Mouse (Mus musculus): ENCODE measurements around the gene A4gnt. TPM values are rescaled to one million over a fixed set of nuclear protein-coding genes. Genes with fewer than 3 reads are reported as not detected.

A4gnt gene
- total RNA-seq, 1 experiment, result not detected

DNA sequence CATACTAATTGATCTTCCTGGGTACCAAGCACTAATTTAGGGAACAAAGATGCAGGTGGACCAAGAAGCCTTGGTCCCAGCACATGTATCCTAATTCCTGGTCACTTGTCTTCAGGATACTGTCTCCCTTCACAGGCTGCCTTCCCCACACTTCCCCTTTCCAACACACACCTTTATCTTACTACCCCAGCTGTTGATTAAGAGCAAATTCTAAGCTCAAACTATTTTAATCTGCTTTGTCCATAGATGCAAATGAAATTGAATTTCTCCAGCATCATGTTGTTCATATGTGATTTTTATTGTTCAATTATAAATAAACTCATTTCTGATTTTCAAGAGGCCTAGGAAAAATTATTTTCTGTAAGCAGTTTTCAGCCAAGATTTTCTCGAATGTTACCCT is 9.7 kb downstream of the A4gnt start:
- H3K4me1 ChIP-seq (ENCODE audit: control insufficient read depth in 2 of 2, insufficient read depth in 2 of 2, low read length in 2 of 2, poor library complexity in 1 of 2), result no peaks in the 10 kb centered on the region
- no peaks in the 10 kb centered on the region for H3K36me3 ChIP-seq (ENCODE audit: control insufficient read depth, insufficient read depth, low read length, poor library complexity, severe bottlenecking)
- DNase-seq (ENCODE audit: low read depth, low spot score), result no peak
- no peaks in the 10 kb centered on the region for H3K9me3 ChIP-seq (ENCODE audit: control insufficient read depth, insufficient read depth, low read depth, low read length)
- no peak overlapping the region for H3K9ac ChIP-seq (ENCODE audit: insufficient read depth, low read depth, low read length, poor library complexity, severe bottlenecking)
- H3K27ac ChIP-seq (ENCODE audit: insufficient read depth, low read depth, low read length, poor library complexity, severe bottlenecking), result no peak overlapping the region
- H3K4me3 ChIP-seq (ENCODE audit: insufficient read depth in 1 of 2, low read depth in 1 of 2, low read length in 2 of 2, poor library complexity in 1 of 2, severe bottlenecking in 1 of 2), result no peak overlapping the region
- in situ Hi-C loops (cut with MboI; ENCODE audit: low sequenced_read_pairs in 2 of 2, unreplicated experiment in 2 of 2), result no loop called here
- TF ChIP-seq ZC3H11A (IDR thresholded peaks at IDR 0.05; ENCODE audit: borderline replicate concordance, low read depth, low read length), result no peak
- no peak for TF ChIP-seq ZNF384 (IDR thresholded peaks at IDR 0.05; ENCODE audit: low read depth, low read length)
- TF ChIP-seq MAFK (IDR thresholded peaks at IDR 0.05; ENCODE audit: insufficient read depth, low read depth, low read length), result no peak
- no peak for TF ChIP-seq HCFC1 (IDR thresholded peaks at IDR 0.05; ENCODE audit: borderline replicate concordance, insufficient read depth, low read length)
- no peak for TF ChIP-seq CHD2 (IDR thresholded peaks at IDR 0.05; ENCODE audit: low read depth, low read length)

DNA sequence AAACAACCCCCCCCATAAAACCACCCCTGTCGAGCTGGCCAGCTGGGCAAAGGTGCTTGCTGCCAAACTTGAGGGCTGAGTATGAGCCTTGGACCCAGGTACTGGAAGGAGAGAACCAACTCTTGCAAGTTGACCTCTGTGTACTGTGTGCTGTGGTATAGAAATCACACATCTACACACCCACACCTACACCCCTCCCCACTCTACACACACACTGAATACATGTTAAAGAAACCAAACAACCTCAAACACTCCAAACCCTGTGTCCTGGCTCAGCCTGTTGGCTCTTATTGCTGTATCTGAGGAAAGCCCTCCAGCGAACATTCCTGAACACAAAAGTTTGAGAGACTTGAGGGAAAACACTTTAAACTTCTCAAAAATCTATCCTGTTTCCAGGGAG is 10.7 kb downstream of the A4gnt start:
- Histone ChIP-seq H3K4me1 (ENCODE audit: control insufficient read depth in 2 of 2, insufficient read depth in 2 of 2, low read length in 2 of 2, poor library complexity in 1 of 2) (no peaks in the 10 kb centered on the region), H3K36me3 (ENCODE audit: control insufficient read depth, insufficient read depth, low read length, poor library complexity, severe bottlenecking) (no peaks in the 10 kb centered on the region), H3K4me3 (ENCODE audit: insufficient read depth in 1 of 2, low read depth in 1 of 2, low read length in 2 of 2, poor library complexity in 1 of 2, severe bottlenecking in 1 of 2) (no peak overlapping the region), H3K9ac (ENCODE audit: insufficient read depth, low read depth, low read length, poor library complexity, severe bottlenecking) (no peak overlapping the region), H3K9me3 (ENCODE audit: control insufficient read depth, insufficient read depth, low read depth, low read length) (no peaks in the 10 kb centered on the region), H3K27ac (ENCODE audit: insufficient read depth, low read depth, low read length, poor library complexity, severe bottlenecking) (no peak overlapping the region)
- DNase-seq (ENCODE audit: low read depth, low spot score), result no peak
- TF ChIP-seq ZC3H11A (IDR thresholded peaks at IDR 0.05; ENCODE audit: borderline replicate concordance, low read depth, low read length) (no peak), HCFC1 (IDR thresholded peaks at IDR 0.05; ENCODE audit: borderline replicate concordance, insufficient read depth, low read length) (no peak), ZNF384 (IDR thresholded peaks at IDR 0.05; ENCODE audit: low read depth, low read length) (no peak), MAFK (IDR thresholded peaks at IDR 0.05; ENCODE audit: insufficient read depth, low read depth, low read length) (no peak), CHD2 (IDR thresholded peaks at IDR 0.05; ENCODE audit: low read depth, low read length) (no peak)
- in situ Hi-C loops (cut with MboI; ENCODE audit: low sequenced_read_pairs in 2 of 2, unreplicated experiment in 2 of 2), result no loop called here

GRCm38 (mm10) chr9:99624117-99624516 is 11.8 kb downstream of the A4gnt start:
- H3K4me1 ChIP-seq (ENCODE audit: control insufficient read depth in 2 of 2, insufficient read depth in 2 of 2, low read length in 2 of 2, poor library complexity in 1 of 2), result 0 out of 4 replicates have a peak, but pooled peaks cover 0 to 3% of the 10 kb centered on the region in 2 experiments
- no peak overlapping the region for H3K4me3 ChIP-seq (ENCODE audit: insufficient read depth in 1 of 2, low read depth in 1 of 2, low read length in 2 of 2, poor library complexity in 1 of 2, severe bottlenecking in 1 of 2)
- H3K9me3 ChIP-seq (ENCODE audit: control insufficient read depth, insufficient read depth, low read depth, low read length), result no peaks in the 10 kb centered on the region
- no peak overlapping the region for H3K9ac ChIP-seq (ENCODE audit: insufficient read depth, low read depth, low read length, poor library complexity, severe bottlenecking)
- no peak for DNase-seq (ENCODE audit: low read depth, low spot score)
- no peak overlapping the region for H3K27ac ChIP-seq (ENCODE audit: insufficient read depth, low read depth, low read length, poor library complexity, severe bottlenecking)
- in situ Hi-C loops (cut with MboI; ENCODE audit: low sequenced_read_pairs in 2 of 2, unreplicated experiment in 2 of 2), result no loop called here
- TF ChIP-seq HCFC1 (IDR thresholded peaks at IDR 0.05; ENCODE audit: borderline replicate concordance, insufficient read depth, low read length) (no peak), CHD2 (IDR thresholded peaks at IDR 0.05; ENCODE audit: low read depth, low read length) (no peak), MAFK (IDR thresholded peaks at IDR 0.05; ENCODE audit: insufficient read depth, low read depth, low read length) (no peak), ZNF384 (IDR thresholded peaks at IDR 0.05; ENCODE audit: low read depth, low read length) (no peak), ZC3H11A (IDR thresholded peaks at IDR 0.05; ENCODE audit: borderline replicate concordance, low read depth, low read length) (no peak)
- no peaks in the 10 kb centered on the region for H3K36me3 ChIP-seq (ENCODE audit: control insufficient read depth, insufficient read depth, low read length, poor library complexity, severe bottlenecking)

- Histone ChIP-seq H3K4me1 (ENCODE audit: control insufficient read depth in 2 of 2, insufficient read depth in 2 of 2, low read length in 2 of 2, poor library complexity in 1 of 2) (0 out of 4 replicates have a peak, but pooled peaks cover 0 to 3% of the 10 kb centered on the region in 2 experiments), H3K27ac (ENCODE audit: insufficient read depth, low read depth, low read length, poor library complexity, severe bottlenecking) (no peak overlapping the region), H3K9me3 (ENCODE audit: control insufficient read depth, insufficient read depth, low read depth, low read length) (no peaks in the 10 kb centered on the region), H3K4me3 (ENCODE audit: insufficient read depth in 1 of 2, low read depth in 1 of 2, low read length in 2 of 2, poor library complexity in 1 of 2, severe bottlenecking in 1 of 2) (no peak overlapping the region), H3K9ac (ENCODE audit: insufficient read depth, low read depth, low read length, poor library complexity, severe bottlenecking) (no peak overlapping the region), H3K36me3 (ENCODE audit: control insufficient read depth, insufficient read depth, low read length, poor library complexity, severe bottlenecking) (no peaks in the 10 kb centered on the region)
- DNase-seq (ENCODE audit: low read depth, low spot score), result no peak
- in situ Hi-C loops (cut with MboI; ENCODE audit: low sequenced_read_pairs in 2 of 2, unreplicated experiment in 2 of 2), result no loop called here
- TF ChIP-seq MAFK (IDR thresholded peaks at IDR 0.05; ENCODE audit: insufficient read depth, low read depth, low read length), result no peak
- TF ChIP-seq ZC3H11A (IDR thresholded peaks at IDR 0.05; ENCODE audit: borderline replicate concordance, low read depth, low read length), result no peak
- no peak for TF ChIP-seq ZNF384 (IDR thresholded peaks at IDR 0.05; ENCODE audit: low read depth, low read length)
- no peak for TF ChIP-seq CHD2 (IDR thresholded peaks at IDR 0.05; ENCODE audit: low read depth, low read length)
- no peak for TF ChIP-seq HCFC1 (IDR thresholded peaks at IDR 0.05; ENCODE audit: borderline replicate concordance, insufficient read depth, low read length)
Measured at GRCm38 (mm10) chr9:99628581-99628980, 16.3 kb downstream of the A4gnt start.
